Mouse (Mus musculus) effector memory CD4-positive, alpha-beta T cell, adult 7 months (primary cell): ENCODE data around the gene Olfr237-ps1. TPM values are rescaled to one million over a fixed set of nuclear protein-coding genes. Genes with fewer than 3 reads are reported as not detected.

Experiments
- polyA plus RNA-seq: library from polyadenylated mRNA; unstranded; fragments of 100-300 nt; shearing (Covaris generic); gene quantifications from one replicate; pipeline ENCODE4 v1.2.1, GENCODE M21; 2017

Gene Olfr237-ps1
- polyA plus RNA-seq, result not detected

GRCm38 (mm10) chr6:43146267-43146666 lies at the start of gene Olfr237-ps1:
Gene Olfr237-ps1 (plus strand): TSS chr6:43146567.

GRCm38 (mm10) chr6:43106069-43106468 lies 40.3 kb upstream of the Olfr237-ps1 start, which contains the start of gene Olfr441:
Gene Olfr441 (plus strand): TSS chr6:43106369.

GRCm38 (mm10) chr6:43162982-43163381 lies 16.6 kb downstream of the Olfr237-ps1 start, which contains the start of gene Olfr437:
Gene Olfr437 (plus strand): TSS chr6:43163282.

GRCm38 (mm10) chr6:43171840-43172239 lies 25.5 kb downstream of the Olfr237-ps1 start, which contains the start of gene Olfr13:
Gene Olfr13 (plus strand): TSS chr6:43172140.

GRCm38 (mm10) chr6:43196781-43197180 lies 50.4 kb downstream of the Olfr237-ps1 start, which contains the start of gene Olfr435:
Gene Olfr435 (plus strand): TSS chr6:43197146.

Other genes with a start within 250 kb of the Olfr237-ps1 start
- gene Olfr447, start 237.7 kb upstream of the Olfr237-ps1 start, polyA plus RNA-seq, result not detected
- 0.17 TPM for gene Olfr446, start 225.2 kb upstream of the Olfr237-ps1 start, polyA plus RNA-seq
- not detected for gene Olfr444, start 197.5 kb upstream of the Olfr237-ps1 start, polyA plus RNA-seq
- not detected for gene Olfr441, start 40.2 kb upstream of the Olfr237-ps1 start, polyA plus RNA-seq
- not detected for gene Olfr437, start 16.7 kb downstream of the Olfr237-ps1 start, polyA plus RNA-seq
- gene Olfr13, start 25.6 kb downstream of the Olfr237-ps1 start, polyA plus RNA-seq, result 0.27 TPM
- not detected for gene Olfr435, start 50.6 kb downstream of the Olfr237-ps1 start, polyA plus RNA-seq
- gene Olfr434, start 66.5 kb downstream of the Olfr237-ps1 start, polyA plus RNA-seq, result not detected
- gene Olfr47, start 85.0 kb downstream of the Olfr237-ps1 start, polyA plus RNA-seq, result not detected
- gene Arhgef5, start 119.0 kb downstream of the Olfr237-ps1 start, polyA plus RNA-seq, result 0.45 TPM
- not detected for gene Nobox, start 163.0 kb downstream of the Olfr237-ps1 start, polyA plus RNA-seq